Mouse (Mus musculus): Measurements from ENCODE around the gene Grem2.

Grem2 gene

GRCm38 (mm10) chr1:174921298-174921955, at the start of gene Grem2:
Gene Grem2, minus strand, starts transcription at chr1:174921819.
- DNase-seq (ENCODE audit: low spot score) = no peak

DNA sequence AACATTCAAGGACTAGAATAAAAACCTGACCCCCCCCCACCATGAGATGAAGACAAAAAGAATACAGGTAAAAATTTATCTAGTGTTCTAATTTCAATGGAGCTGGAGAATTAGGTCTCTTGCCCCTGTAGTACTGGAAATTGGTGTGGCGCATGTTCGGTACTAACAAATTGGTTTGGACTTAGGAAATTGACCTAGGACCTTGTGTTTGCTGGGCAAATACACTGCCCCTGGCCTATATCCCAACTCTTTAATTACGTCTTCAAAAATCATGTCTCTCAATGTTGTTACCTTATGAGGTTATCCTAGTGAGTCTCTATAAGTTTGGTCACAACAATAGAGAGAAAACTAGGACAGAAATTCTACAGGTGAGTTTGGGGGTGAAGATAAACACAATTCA, 38.2 kb upstream of the Grem2 start:
- no peak for DNase-seq (ENCODE audit: low spot score)

DNA sequence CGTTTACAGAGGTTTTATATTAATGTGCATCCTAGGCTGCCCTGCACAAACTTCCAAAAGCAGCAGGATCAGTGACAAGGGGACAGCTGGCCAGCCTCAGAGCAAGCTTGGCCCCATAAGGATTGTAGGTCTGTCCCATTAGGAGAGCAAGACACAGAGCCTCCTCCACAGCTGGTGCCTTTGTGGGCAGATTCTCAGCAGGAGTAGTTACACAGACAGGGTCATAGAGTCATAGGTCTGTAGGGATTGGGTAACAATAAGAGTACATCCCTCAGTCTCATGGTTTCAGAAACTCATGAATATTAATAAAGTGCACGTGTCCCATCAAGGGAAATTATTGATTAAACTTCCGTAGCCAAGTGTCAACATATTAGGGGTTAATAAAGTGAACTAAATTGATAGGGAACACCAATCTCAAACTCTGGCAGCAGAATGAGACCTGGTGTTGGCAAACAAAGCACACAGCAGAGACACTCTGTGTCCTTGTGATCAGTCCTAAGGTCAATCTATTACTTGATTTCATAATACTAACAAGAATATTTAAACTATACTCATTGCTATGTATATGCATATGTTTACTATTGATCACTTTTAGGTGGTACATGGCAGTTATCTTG, 9.5 kb upstream of the Grem2 start:
- DNase-seq (ENCODE audit: low spot score) = no peak

- no peak for DNase-seq (ENCODE audit: low spot score)
Measured at GRCm38 (mm10) chr1:174929459-174930181, 8.0 kb upstream of the Grem2 start.

DNA sequence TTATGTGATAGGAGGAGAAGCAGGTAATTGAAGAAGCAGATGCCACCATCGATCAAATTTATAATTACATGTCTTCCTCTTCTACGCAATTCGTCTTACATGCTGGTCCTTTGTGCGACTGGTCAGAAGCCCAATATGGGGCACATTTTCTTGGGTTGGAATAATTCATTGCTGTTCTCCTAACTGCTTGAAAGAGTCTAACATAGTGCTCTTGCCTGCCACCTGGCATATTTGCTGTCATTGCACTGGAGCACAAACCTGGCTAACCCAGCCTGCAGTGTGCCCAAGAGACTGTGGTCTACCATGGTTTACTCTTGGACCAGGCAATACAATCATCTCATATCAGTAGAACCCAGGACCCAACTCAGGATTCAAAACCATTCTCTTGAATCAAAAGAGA, 2.7 kb downstream of the Grem2 start:
- no peak for DNase-seq (ENCODE audit: low spot score)

GRCm38 (mm10) chr1:174918236-174918870, 3.3 kb downstream of the Grem2 start:
- DNase-seq (ENCODE audit: low spot score) = no peak

GRCm38 (mm10) chr1:174909834-174910233, 11.8 kb downstream of the Grem2 start:
- DNase-seq (ENCODE audit: low spot score) = no peak

GRCm38 (mm10) chr1:174908232-174908631, 13.4 kb downstream of the Grem2 start:
- no peak for DNase-seq (ENCODE audit: low spot score)

- no peak for DNase-seq (ENCODE audit: low spot score)
Measured at GRCm38 (mm10) chr1:174907637-174908036, 14.0 kb downstream of the Grem2 start.

- no peak for DNase-seq (ENCODE audit: low spot score)
Measured at GRCm38 (mm10) chr1:174902755-174903154, 18.9 kb downstream of the Grem2 start.

GRCm38 (mm10) chr1:174892471-174892870, 29.1 kb downstream of the Grem2 start:
- DNase-seq (ENCODE audit: low spot score) = no peak

DNA sequence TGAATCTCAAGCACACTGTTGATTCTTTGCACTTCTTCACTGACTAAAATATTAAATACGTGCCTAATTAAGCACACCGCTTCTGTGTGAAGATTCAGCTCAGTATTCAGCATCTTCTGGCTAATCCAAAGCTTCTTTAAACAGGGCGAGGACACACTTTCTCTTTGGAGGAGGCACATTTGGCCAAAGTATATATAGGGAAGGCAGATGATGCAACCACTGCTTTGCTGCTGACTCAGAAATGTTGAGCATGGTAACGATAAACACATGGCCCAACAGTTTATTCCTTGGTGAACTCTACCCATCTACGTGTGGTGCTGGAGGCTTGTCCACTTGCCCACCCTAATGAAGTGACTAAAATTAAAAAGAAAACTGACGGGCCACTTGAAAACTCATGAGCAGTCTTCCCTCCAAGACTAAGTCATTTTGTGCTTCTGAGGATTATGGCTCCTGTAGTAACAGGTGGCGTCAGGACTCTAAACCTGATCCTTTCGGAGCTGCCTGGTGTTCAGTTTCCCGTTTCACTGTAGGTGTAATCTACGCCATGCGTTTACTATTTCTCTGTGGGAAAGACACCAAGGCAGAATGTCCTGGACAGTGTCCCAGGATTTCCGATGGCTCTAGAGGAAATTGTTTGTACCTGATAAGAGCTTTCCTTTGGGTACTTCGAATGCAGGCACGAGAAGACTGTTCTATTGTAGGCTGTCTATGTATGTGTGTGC, 32.8 kb downstream of the Grem2 start:
- DNase-seq (ENCODE audit: low spot score) = no peak

- no peak for DNase-seq (ENCODE audit: low spot score)
Measured at GRCm38 (mm10) chr1:174888073-174888472, 33.5 kb downstream of the Grem2 start.

DNA sequence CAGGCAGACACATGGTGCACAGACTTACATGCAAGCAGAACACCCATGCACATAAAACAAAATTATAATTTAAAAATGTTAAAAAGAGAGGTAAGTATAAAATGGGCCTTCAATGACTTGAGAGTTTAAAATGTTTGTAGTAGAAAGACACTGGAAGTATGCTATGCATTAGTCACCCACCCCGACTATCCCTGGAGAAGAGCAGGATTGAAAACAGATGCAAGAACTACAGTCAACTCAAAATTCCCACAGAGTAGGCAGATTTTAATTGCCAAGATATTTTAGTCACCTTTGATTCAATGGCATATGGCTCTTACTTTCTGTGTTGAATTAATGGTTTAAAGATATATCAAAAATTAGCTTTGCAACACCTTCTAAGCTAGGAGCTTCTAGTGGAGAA, 39.1 kb downstream of the Grem2 start:
- no peak for DNase-seq (ENCODE audit: low spot score)

DNA sequence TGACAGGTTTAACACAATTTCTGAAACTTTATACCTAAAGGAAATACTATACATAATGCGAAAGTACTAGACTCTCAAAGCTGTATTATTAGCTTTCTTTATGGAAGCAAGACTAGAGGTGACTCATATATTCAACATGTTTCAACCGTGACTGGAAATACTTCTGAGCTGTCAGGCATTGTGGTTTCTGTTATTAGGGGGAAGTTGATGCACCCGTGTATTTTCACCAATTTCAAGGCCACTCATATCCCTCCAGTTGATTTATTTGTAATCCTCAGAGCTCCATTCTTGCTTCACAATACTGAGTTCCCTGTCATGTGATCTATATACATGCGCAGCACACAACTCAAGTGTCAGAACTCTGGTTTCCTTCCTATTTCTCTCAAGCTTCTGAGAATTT, 46.4 kb downstream of the Grem2 start:
- DNase-seq (ENCODE audit: low spot score) = no peak

DNA sequence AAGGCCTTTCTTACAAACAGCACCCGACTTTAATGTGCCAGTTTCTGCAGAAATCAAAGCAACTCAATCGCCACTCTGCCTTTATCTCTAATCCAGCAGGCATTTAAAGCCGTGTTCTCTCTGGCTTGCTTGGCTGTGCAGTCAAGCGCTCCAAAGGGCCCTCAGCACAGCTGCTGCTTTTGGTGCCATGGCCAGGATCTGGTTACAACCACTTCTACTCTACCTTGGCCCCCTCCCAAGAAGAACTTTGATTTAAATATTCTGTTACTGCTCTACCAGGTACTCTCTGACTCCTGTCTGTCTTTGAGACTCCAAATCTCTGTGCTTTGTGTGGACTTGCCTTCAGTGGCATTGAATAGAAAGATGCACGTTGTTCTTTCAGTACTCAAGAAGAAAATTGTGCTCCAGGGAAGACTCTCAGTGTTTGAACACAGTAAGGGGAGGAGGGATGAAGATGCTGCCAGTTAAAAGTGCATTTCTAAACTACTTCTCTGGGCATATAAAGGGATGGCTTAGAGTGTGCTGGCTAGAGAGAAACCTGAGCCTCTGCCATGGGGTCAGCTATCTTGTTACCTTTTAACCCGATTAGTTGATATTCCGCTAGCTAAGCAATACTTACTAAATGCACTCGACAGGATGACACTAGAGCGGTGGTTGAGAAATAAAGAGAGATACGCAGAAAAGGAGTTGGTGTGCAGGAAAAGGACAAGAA, 61.1 kb downstream of the Grem2 start:
- no peak for DNase-seq (ENCODE audit: low spot score)

GRCm38 (mm10) chr1:174856188-174856587, 65.4 kb downstream of the Grem2 start:
- no peak for DNase-seq (ENCODE audit: low spot score)

DNA sequence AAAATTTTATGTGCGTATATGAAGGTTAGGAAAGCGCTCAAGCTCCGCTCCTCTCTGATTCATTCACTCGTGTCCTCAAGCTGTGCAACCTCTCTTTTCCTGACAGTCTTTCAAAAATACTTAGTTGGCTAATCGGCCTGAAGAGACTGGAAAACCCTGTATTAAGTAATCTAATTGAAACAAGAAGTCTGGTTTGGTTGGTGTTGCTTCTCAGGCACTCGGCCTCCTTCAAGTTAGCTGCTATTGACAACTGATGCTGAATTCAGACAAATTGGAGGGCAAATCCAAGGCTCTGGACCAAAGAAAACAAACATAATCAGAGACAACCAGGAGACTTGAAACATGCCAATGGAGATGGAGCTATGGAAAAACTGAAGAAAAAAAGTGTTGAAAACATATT, 76.8 kb downstream of the Grem2 start:
- no peak for DNase-seq (ENCODE audit: low spot score)

GRCm38 (mm10) chr1:174836861-174837260, 84.8 kb downstream of the Grem2 start:
- no peak for DNase-seq (ENCODE audit: low spot score)

DNA sequence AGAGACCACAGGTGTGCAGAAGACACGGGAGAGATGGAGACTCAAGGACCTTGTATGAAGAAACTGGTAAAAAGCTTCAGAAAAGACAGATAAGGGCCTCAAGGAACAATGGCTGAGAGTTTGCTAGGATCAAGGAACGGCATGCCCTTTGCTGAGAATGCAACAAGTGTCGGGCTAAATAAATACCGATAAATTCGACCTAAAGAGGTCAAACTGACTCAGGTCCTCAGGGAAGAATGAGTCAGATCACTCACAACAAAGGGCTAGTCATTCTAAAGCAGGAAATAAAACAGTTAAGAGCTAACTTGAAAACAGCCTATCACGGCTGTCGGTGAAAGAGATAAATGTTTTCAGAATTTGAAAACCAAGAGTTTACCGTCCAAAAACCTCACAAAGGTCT, 95.1 kb downstream of the Grem2 start:
- DNase-seq (ENCODE audit: low spot score) = no peak

- no peak for DNase-seq (ENCODE audit: low spot score)
Measured at GRCm38 (mm10) chr1:174811846-174812245, 109.8 kb downstream of the Grem2 start.

DNA sequence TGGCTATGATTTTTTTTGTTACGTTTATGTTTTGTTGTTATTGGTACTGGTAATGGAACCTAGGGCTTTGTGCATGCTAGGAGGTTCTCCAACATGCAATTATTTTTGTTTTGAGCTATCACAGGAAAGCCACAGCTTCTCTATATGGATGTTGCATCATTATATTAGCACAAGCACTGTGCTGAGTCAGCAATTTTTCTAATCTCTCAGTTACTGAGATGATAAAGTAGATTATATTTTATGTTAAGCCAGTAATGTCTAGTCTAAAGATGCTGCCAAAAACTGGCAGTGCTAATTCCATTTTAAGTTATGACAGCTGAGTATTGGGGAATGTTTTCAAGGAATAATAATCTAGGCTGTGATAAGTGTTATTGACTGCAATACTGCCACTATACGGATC, 133.0 kb downstream of the Grem2 start:
- DNase-seq (ENCODE audit: low spot score) = no peak
